Mouse (Mus musculus) ES-E14 (cell line): ENCODE results near the gene Rnf181. TPM values are rescaled to one million over a fixed set of nuclear protein-coding genes. Genes with fewer than 3 reads are reported as not detected.

ENCODE experiments used
- DNase-seq: peaks from one replicate; pipeline ENCODE4 v3.0.0-alpha.2; 2013; ENCODE audit warnings: low read depth, low spot score
- H3K27ac ChIP-seq: 2 replicates; pipeline ENCODE4 v1.5.1; 2012; ENCODE audit warnings: low read depth, mild to moderate bottlenecking, low read length, moderate library complexity, mixed read lengths; ENCODE audit not compliant: poor library complexity, insufficient read depth, severe bottlenecking
- H3K36me3 ChIP-seq: 2 replicates; pipeline ENCODE4 v1.6.1; 2012; ENCODE audit warnings: mild to moderate bottlenecking, low read length, moderate library complexity, mixed read lengths; ENCODE audit not compliant: control insufficient read depth, poor library complexity, insufficient read depth, severe bottlenecking
- H3K4me1 ChIP-seq, 2 experiments: fragments of 150-350 bp in 1 of 2; sonication (generic) in 1 of 2; 2 replicates each; pipeline ENCODE4 v1.6.1; 2012; ENCODE audit warnings: low read length in 2 of 2, mild to moderate bottlenecking in 1 of 2, mixed read lengths in 1 of 2; ENCODE audit not compliant: control insufficient read depth in 2 of 2, insufficient read depth in 2 of 2, poor library complexity in 1 of 2
- H3K4me3 ChIP-seq, 2 experiments: fragments of 150-350 bp in 1 of 2; sonication (generic) in 1 of 2; 2 replicates each; pipeline ENCODE4 v1.5.1; 2012; ENCODE audit warnings: low read length in 2 of 2, low read depth in 1 of 2, mild to moderate bottlenecking in 1 of 2, mixed read lengths in 1 of 2; ENCODE audit not compliant: insufficient read depth in 1 of 2, poor library complexity in 1 of 2, severe bottlenecking in 1 of 2
- H3K9ac ChIP-seq: 2 replicates; pipeline ENCODE4 v1.6.1; 2012; ENCODE audit warnings: low read depth, mild to moderate bottlenecking, low read length, mixed read lengths; ENCODE audit not compliant: poor library complexity, insufficient read depth, severe bottlenecking
- H3K9me3 ChIP-seq: fragments of 150-350 bp; sonication (generic); 2 replicates; pipeline ENCODE4 v1.6.1; 2012; ENCODE audit warnings: low read depth, mild to moderate bottlenecking, low read length; ENCODE audit not compliant: control insufficient read depth, insufficient read depth
- CHD2 ChIP-seq: IDR thresholded peaks from 2 replicates; pipeline ENCODE4 v1.6.1; 2014; ENCODE audit warnings: mild to moderate bottlenecking, low read depth, low read length, inconsistent platforms
- HCFC1 ChIP-seq: IDR thresholded peaks from 2 replicates; pipeline ENCODE4 v1.6.1; 2012; ENCODE audit warnings: low read length, inconsistent platforms, borderline replicate concordance; ENCODE audit not compliant: insufficient read depth
- MAFK ChIP-seq: IDR thresholded peaks from 2 replicates; pipeline ENCODE4 v1.6.1; 2014; ENCODE audit warnings: mild to moderate bottlenecking, low read depth, low read length, inconsistent platforms; ENCODE audit not compliant: insufficient read depth
- ZC3H11A ChIP-seq: IDR thresholded peaks from 2 replicates; pipeline ENCODE4 v1.6.1; 2012; ENCODE audit warnings: low read depth, mild to moderate bottlenecking, inconsistent platforms, low read length, borderline replicate concordance
- ZNF384 ChIP-seq: IDR thresholded peaks from 2 replicates; pipeline ENCODE4 v1.6.1; 2012; ENCODE audit warnings: low read depth, low read length, inconsistent platforms
- in situ Hi-C, 2 experiments: fragments of 600-800 bp; cut with MboI; formaldehyde crosslinking; loops; one replicate each; pipeline ENCODE4 v1.15.1; 2025; ENCODE audit warnings: low sequenced_read_pairs in 2 of 2, inconsistent platforms in 1 of 2; ENCODE audit not compliant: unreplicated experiment in 2 of 2
- total RNA-seq: library from RNA; depleted of rRNA; stranded (reverse); fragments of 300-350 nt; gene quantifications from 2 replicates; pipeline ENCODE4 v1.2.3, GENCODE M21; 2012

Gene Rnf181
- total RNA-seq, 1 experiment: 62.0 TPM

DNA sequence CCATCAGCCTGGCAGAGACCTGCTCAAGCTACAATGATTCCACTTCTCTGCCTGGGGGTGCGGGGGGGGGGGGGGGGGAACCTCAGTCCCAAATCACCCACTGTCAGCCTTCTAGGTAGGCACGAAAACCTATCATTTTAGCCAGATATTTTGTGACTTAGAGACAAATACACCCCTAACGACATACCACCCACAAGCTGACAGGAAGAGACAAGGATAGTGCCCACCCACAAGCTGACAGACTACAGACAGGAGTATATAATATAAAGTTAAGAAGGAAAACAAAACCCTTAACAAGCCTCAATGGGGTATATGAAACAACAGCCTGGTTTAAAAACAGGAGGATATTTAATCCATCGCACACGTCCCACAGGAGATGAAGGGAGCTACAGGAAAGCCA lies 48.3 kb downstream of the Rnf181 start:
- Histone ChIP-seq H3K4me3 (no peak overlapping the region), H3K9me3 (no peaks in the 10 kb centered on the region), H3K27ac (no peak overlapping the region), H3K4me1 (no peaks in the 10 kb centered on the region), H3K36me3 (peaks cover 23% of the 10 kb centered on the region), H3K9ac (no peak overlapping the region)
- in situ Hi-C loops: no loop called here
- TF ChIP-seq MAFK (no peak), ZC3H11A (no peak), HCFC1 (no peak), ZNF384 (no peak), CHD2 (no peak)
- DNase-seq: no peak

- H3K27ac ChIP-seq: no peak overlapping the region
- no peak overlapping the region for H3K9ac ChIP-seq
- no peak overlapping the region for H3K4me3 ChIP-seq
- in situ Hi-C loops: no loop called here
- peaks cover 18% of the 10 kb centered on the region for H3K36me3 ChIP-seq
- H3K9me3 ChIP-seq: no peaks in the 10 kb centered on the region
- no peaks in the 10 kb centered on the region for H3K4me1 ChIP-seq
- no peak for DNase-seq
- TF ChIP-seq MAFK: no peak
- TF ChIP-seq HCFC1: no peak
- TF ChIP-seq ZNF384: no peak
- TF ChIP-seq CHD2: no peak
- TF ChIP-seq ZC3H11A: no peak
Measured at GRCm38 (mm10) chr6:72316044-72316443, 50.7 kb downstream of the Rnf181 start.

- Histone ChIP-seq H3K36me3 (peaks cover 13% of the 10 kb centered on the region), H3K4me1 (no peaks in the 10 kb centered on the region), H3K4me3 (no peak overlapping the region), H3K9ac (no peak overlapping the region), H3K27ac (no peak overlapping the region), H3K9me3 (no peaks in the 10 kb centered on the region)
- TF ChIP-seq MAFK (no peak), CHD2 (no peak), ZC3H11A (no peak), ZNF384 (no peak), HCFC1 (no peak)
- DNase-seq: no peak
- in situ Hi-C loops: no loop called here
Measured at GRCm38 (mm10) chr6:72315384-72315783, 51.4 kb downstream of the Rnf181 start.

GRCm38 (mm10) chr6:72313124-72313867 lies 53.5 kb downstream of the Rnf181 start:
- no peak for DNase-seq
- Histone ChIP-seq H3K4me1 (no peaks in the 10 kb centered on the region), H3K9me3 (no peaks in the 10 kb centered on the region), H3K9ac (no peak overlapping the region), H3K36me3 (peaks cover 7% of the 10 kb centered on the region), H3K27ac (no peak overlapping the region), H3K4me3 (no peak overlapping the region)
- no peak for TF ChIP-seq CHD2
- no peak for TF ChIP-seq MAFK
- no peak for TF ChIP-seq HCFC1
- no peak for TF ChIP-seq ZNF384
- no peak for TF ChIP-seq ZC3H11A
- in situ Hi-C loops: no loop called here
